Mouse (Mus musculus) lung, embryonic 14.5 days (tissue): ENCODE data around the gene Arhgef7. TPM values are rescaled to one million over a fixed set of nuclear protein-coding genes. Genes with fewer than 3 reads are reported as not detected.

Source experiments
- ATAC-seq: fragments of 200-750 bp; cut with Nextera tagmentation; 2 replicates; pipeline ENCODE4 v1.8.0; 2017; ENCODE audit warnings: mild to moderate bottlenecking, moderate TSS enrichment, moderate library complexity; ENCODE audit not compliant: insufficient read depth
- DNase-seq: peaks from one replicate; pipeline ENCODE4 v3.0.0-alpha.2; 2015
- H3K27ac ChIP-seq: fragments of 300-500 bp; sonication (generic); 2 replicates; pipeline ENCODE4 v1.5.1; 2014; ENCODE audit warnings: low read depth, mild to moderate bottlenecking, moderate library complexity
- H3K27me3 ChIP-seq: fragments of 300-500 bp; sonication (generic); 2 replicates; pipeline ENCODE4 v1.6.1; 2014; ENCODE audit warnings: low read length, control low read depth; ENCODE audit not compliant: insufficient read depth
- H3K36me3 ChIP-seq: fragments of 300-500 bp; sonication (generic); 2 replicates; pipeline ENCODE4 v1.6.1; 2014; ENCODE audit warnings: control low read depth; ENCODE audit not compliant: insufficient read depth
- H3K4me1 ChIP-seq: fragments of 300-500 bp; sonication (generic); 2 replicates; pipeline ENCODE4 v1.6.1; 2014; ENCODE audit warnings: antibody characterized with exemption, control low read depth; ENCODE audit not compliant: insufficient read depth
- H3K4me2 ChIP-seq: fragments of 300-500 bp; sonication (generic); 2 replicates; pipeline ENCODE4 v1.6.1; 2014; ENCODE audit warnings: mild to moderate bottlenecking
- H3K4me3 ChIP-seq: fragments of 300-500 bp; sonication (generic); 2 replicates; pipeline ENCODE4 v1.5.1; 2014; ENCODE audit warnings: low read depth, low read length
- H3K9ac ChIP-seq: fragments of 300-500 bp; sonication (generic); 2 replicates; pipeline ENCODE4 v1.6.1; 2014
- H3K9me3 ChIP-seq: fragments of 300-500 bp; sonication (generic); 2 replicates; pipeline ENCODE4 v1.6.1; 2016; ENCODE audit warnings: low read depth, low read length, control low read depth
- CTCF ChIP-seq: IDR thresholded peaks from 2 replicates; pipeline ENCODE4 v1.5.1; 2016; ENCODE audit warnings: antibody characterized with exemption, low read depth
- WGBS: fragments of 180-500 bp; shearing (Covaris S2); extraction: QIAGEN DNeasy Blood & Tissue Kit; methylation state at CpG from one replicate; pipeline ENCODE4 v1.1.7; 2014; 5-methylcytosine and 5-hydroxymethylcytosine counted together
- polyA plus RNA-seq: library from polyadenylated mRNA; unstranded; fragments of >200 nt; fragmentation: Nextera tagmentation; extraction: Ambion mirVana; gene quantifications from 2 replicates; pipeline ENCODE4 v1.2.1, GENCODE M21; 2014

Gene Arhgef7
- polyA plus RNA-seq, 1 experiment from 2014 or later = 41.6 TPM

DNA sequence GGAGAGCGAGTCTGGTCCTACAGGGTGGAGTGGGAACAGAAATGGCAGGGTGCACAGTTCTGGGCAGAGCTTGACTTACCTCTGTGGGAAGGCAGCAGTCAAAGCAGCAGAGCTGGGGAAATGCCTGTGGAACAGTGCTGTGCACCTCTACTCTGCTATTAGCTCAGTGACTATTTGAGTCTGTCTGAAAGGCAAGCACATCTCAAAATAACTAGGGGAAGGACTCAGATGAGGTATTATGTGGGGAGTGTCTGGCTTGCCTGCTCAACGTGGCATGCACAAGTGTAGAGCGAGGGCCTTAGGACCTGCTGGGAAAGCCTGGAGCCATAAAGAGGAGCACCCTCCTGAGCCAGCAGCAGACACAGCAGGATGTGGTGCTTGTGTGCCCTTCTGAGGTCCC, 79.8 kb downstream of the Arhgef7 start:
- Histone ChIP-seq H3K9ac (no peak overlapping the region), H3K4me3 (no peak overlapping the region), H3K4me1 (no peaks in the 10 kb centered on the region), H3K4me2 (no peak overlapping the region), H3K36me3 (peaks cover 90% of the 10 kb centered on the region), H3K9me3 (no peaks in the 10 kb centered on the region), H3K27ac (no peak overlapping the region), H3K27me3 (no peaks in the 10 kb centered on the region)
- no peak for TF ChIP-seq CTCF
- DNase-seq = no peak
- ATAC-seq = no peak
- 92% methylated on average over 3 of the region's 3 CpGs for WGBS

DNA sequence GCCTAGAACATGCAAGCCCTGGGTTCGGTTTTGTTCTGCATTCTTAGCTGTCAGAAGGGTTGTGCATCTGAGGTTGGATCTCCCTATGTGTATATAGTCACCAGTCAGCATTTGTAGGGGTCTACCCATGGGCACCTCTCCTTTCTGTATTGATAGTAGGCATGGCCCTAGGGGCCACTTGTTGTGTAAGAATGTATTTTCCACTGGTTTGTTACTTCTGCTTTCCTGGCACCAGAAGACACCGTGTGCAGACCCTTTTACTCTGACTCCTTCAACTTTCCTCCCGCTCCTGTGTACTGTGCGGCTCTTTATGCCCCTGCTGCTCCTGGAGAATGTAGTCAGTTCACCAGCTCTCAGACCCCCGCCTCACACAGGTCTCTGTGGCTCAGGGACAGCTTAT, 80.5 kb downstream of the Arhgef7 start:
- no peak for ATAC-seq
- 91% methylated on average over 5 of the region's 5 CpGs for WGBS
- H3K9ac ChIP-seq = no peak overlapping the region
- H3K27me3 ChIP-seq = no peaks in the 10 kb centered on the region
- H3K27ac ChIP-seq = no peak overlapping the region
- peaks cover 90% of the 10 kb centered on the region for H3K36me3 ChIP-seq
- no peaks in the 10 kb centered on the region for H3K4me1 ChIP-seq
- no peak overlapping the region for H3K4me3 ChIP-seq
- no peak for DNase-seq
- no peak for TF ChIP-seq CTCF
- no peak overlapping the region for H3K4me2 ChIP-seq
- H3K9me3 ChIP-seq = no peaks in the 10 kb centered on the region

GRCm38 (mm10) chr8:11810426-11810825, 82.9 kb downstream of the Arhgef7 start:
- peaks cover 90% of the 10 kb centered on the region for H3K36me3 ChIP-seq
- no peaks in the 10 kb centered on the region for H3K27me3 ChIP-seq
- no peak for TF ChIP-seq CTCF
- H3K4me2 ChIP-seq = no peak overlapping the region
- H3K4me3 ChIP-seq = no peak overlapping the region
- H3K9me3 ChIP-seq = no peaks in the 10 kb centered on the region
- no peak for DNase-seq
- 92% methylated on average over 5 of the region's 5 CpGs for WGBS
- ATAC-seq = no peak
- no peaks in the 10 kb centered on the region for H3K4me1 ChIP-seq
- H3K27ac ChIP-seq = no peak overlapping the region
- H3K9ac ChIP-seq = no peak overlapping the region

GRCm38 (mm10) chr8:11813801-11814200, 86.3 kb downstream of the Arhgef7 start:
- Histone ChIP-seq H3K9me3 (no peaks in the 10 kb centered on the region), H3K9ac (no peak overlapping the region), H3K36me3 (peaks cover 92% of the 10 kb centered on the region), H3K27me3 (no peaks in the 10 kb centered on the region), H3K4me1 (no peaks in the 10 kb centered on the region), H3K4me2 (no peak overlapping the region), H3K4me3 (no peak overlapping the region), H3K27ac (no peak overlapping the region)
- no peak for DNase-seq
- no peak for TF ChIP-seq CTCF
- ATAC-seq = no peak
- WGBS = 62% methylated on average over 7 of the region's 7 CpGs

- no peaks in the 10 kb centered on the region for H3K4me1 ChIP-seq
- no peak for ATAC-seq
- TF ChIP-seq CTCF = peak; percentile 47
- H3K9me3 ChIP-seq = no peaks in the 10 kb centered on the region
- H3K36me3 ChIP-seq = peaks cover 92% of the 10 kb centered on the region
- no peak overlapping the region for H3K4me3 ChIP-seq
- DNase-seq = peak; percentile 9
- WGBS = 76% methylated on average over 7 of the region's 7 CpGs
- no peak overlapping the region for H3K27ac ChIP-seq
- no peaks in the 10 kb centered on the region for H3K27me3 ChIP-seq
- no peak overlapping the region for H3K4me2 ChIP-seq
- H3K9ac ChIP-seq = no peak overlapping the region
These were observed 87.7 kb downstream of the Arhgef7 start for GRCm38 (mm10) chr8:11815206-11815605.

- TF ChIP-seq CTCF = no peak
- ATAC-seq (no peak), DNase-seq (no peak)
- H3K27ac ChIP-seq = no peak overlapping the region
- H3K9ac ChIP-seq = no peak overlapping the region
- H3K27me3 ChIP-seq = no peaks in the 10 kb centered on the region
- H3K9me3 ChIP-seq = no peaks in the 10 kb centered on the region
- H3K4me1 ChIP-seq = no peaks in the 10 kb centered on the region
- no peak overlapping the region for H3K4me3 ChIP-seq
- no peak overlapping the region for H3K4me2 ChIP-seq
- H3K36me3 ChIP-seq = peaks cover 87% of the 10 kb centered on the region
- 85% methylated on average over 5 of the region's 5 CpGs for WGBS
These were observed 92.6 kb downstream of the Arhgef7 start for GRCm38 (mm10) chr8:11820136-11820535.

- 79% methylated on average over 5 of the region's 5 CpGs for WGBS
- H3K36me3 ChIP-seq = peaks cover 87% of the 10 kb centered on the region
- no peak for ATAC-seq
These were observed 93.0 kb downstream of the Arhgef7 start for GRCm38 (mm10) chr8:11820568-11820967.

More at GRCm38 (mm10) chr8:11820568-11820967, 93.0 kb downstream of the Arhgef7 start:
- H3K9ac ChIP-seq = no peak overlapping the region
- TF ChIP-seq CTCF = no peak
- DNase-seq = no peak
- H3K4me2 ChIP-seq = no peak overlapping the region
- no peaks in the 10 kb centered on the region for H3K27me3 ChIP-seq
- no peaks in the 10 kb centered on the region for H3K4me1 ChIP-seq
- H3K27ac ChIP-seq = no peak overlapping the region
- no peaks in the 10 kb centered on the region for H3K9me3 ChIP-seq
- H3K4me3 ChIP-seq = no peak overlapping the region
